Mouse (Mus musculus): ENCODE measurements around the gene Ift122. TPM values are rescaled to one million over a fixed set of nuclear protein-coding genes. Genes with fewer than 3 reads are reported as not detected.

Gene Ift122
- polyA plus RNA-seq, 1 experiment, result 3.6 TPM

DNA sequence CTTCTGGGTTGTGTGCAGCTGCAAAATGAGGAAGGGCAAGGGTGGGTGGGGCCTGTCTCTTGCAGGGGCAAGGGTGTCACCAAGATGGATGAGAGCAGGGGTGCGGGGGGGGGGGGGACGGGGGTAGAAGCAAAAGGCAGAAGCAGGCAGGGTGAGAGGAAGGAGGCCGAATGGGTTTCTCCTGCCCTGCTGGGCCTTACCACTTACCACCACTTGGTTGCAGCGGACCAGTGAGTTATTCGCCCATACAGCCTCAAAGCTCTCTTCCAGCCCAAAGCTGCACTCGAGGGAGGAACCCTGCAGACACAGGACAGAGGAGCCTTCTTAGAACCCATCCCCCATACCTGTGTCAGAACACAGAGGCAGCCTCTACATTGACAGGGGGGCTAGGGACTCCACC, 116.7 kb downstream of the Ift122 start:
- WGBS, result 8% methylated on average over 6 of the region's 6 CpGs
- H3K4me3 ChIP-seq (replicated peaks; ENCODE audit: control insufficient read depth, low read depth, low read length), result no peak overlapping the region
- peaks cover 17% of the 10 kb centered on the region for H3K4me1 ChIP-seq (ENCODE audit: control insufficient read depth, insufficient read depth, low read length)
- TF ChIP-seq POLR2A (IDR thresholded peaks at IDR 0.05; ENCODE audit: borderline replicate concordance, control insufficient read depth, low read depth, low read length) (no peak), CTCF (IDR thresholded peaks at IDR 0.05; ENCODE audit: control insufficient read depth, insufficient read depth, low read length) (peak; percentile 18; the same call in 1 of the 2 replicates)
- H3K27ac ChIP-seq (ENCODE audit: control insufficient read depth, insufficient read depth, low read depth, low read length, poor library complexity), result peak overlapping the region; percentile 83

DNA sequence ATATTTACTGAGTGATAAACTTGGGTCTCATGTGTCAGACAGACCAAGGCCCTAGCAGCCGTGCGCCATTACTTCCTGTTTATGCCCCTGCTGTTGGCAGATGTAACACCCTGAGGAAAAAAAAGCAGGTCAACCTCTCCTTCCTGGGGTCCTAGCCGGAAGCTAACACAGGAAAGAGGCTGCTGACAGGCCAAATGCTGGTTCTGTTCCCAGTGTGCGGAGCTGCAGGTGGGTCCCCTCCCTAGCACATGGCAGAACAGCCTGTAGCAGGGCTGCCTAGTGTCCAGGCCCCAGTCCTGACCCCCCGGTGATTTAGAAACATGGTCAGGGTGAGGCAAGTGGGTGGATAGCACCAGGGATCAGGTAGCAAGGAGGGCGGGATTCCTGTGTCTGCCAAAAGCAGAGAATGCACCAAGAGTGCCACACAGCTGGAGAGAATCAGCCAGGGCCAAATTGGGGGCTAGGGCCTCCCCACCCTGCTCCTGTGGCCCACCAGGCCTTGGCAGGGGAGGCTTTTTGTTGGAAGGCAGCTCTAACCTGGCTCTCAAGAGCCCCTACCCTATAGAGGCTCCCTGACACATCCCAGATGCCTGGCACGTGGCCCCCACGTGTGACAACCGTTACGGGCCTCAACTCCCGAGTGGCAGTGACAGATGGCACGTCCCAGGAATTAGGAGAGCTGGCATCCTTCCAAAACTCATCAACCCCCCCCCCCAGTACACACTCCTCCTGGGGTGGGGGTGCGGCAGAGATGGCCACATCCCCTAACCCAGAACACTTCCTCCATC, 118.2 kb downstream of the Ift122 start:
- Histone ChIP-seq H3K4me1 (ENCODE audit: control insufficient read depth, insufficient read depth, low read length) (peaks cover 17% of the 10 kb centered on the region), H3K27ac (ENCODE audit: control insufficient read depth, insufficient read depth, low read depth, low read length, poor library complexity) (no peak overlapping the region; the same call in 1 of the 2 replicates), H3K4me3 (replicated peaks; ENCODE audit: control insufficient read depth, low read depth, low read length) (no peak overlapping the region)
- 47% methylated on average over 13 of the region's 13 CpGs for WGBS
- TF ChIP-seq CTCF (IDR thresholded peaks at IDR 0.05; ENCODE audit: control insufficient read depth, insufficient read depth, low read length), result no peak
- no peak for TF ChIP-seq POLR2A (IDR thresholded peaks at IDR 0.05; ENCODE audit: borderline replicate concordance, control insufficient read depth, low read depth, low read length)

DNA sequence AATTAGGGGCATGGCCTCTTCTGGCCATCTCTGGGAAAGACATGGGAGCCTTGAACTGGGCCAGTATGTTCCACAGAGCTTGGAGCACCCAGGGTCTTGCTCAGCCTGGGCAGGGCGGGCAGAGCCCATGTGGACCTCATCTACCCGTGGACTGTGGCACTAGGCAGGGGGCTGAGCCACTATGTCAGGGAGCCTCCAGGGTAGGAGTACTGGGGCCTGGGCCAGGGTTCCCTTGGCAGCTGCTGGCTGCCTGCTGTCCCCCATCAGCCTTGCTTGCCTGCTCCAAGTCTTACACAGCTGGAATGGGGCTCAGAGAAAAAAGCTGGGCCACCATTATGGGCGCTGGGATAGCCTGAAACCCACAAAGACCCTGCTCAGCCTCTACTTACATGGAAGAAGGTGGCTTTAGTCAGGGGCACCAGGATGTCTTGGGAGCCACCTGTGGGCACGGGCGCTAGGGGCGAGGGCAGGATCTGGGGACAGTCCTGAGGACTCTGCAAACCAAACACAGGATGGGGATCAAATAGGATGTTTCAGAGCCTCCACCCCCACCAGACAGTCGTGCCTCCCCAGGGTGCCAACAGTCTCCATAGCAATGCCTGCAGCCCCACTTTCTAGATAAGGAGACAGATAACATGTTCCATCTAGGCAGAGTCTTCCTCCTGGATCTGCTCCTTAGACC, 119.0 kb downstream of the Ift122 start:
- H3K27ac ChIP-seq (ENCODE audit: control insufficient read depth, insufficient read depth, low read depth, low read length, poor library complexity), result peak overlapping the region; percentile 2; the same call in 1 of the 2 replicates
- WGBS, result 66% methylated on average over 7 of the region's 7 CpGs
- TF ChIP-seq CTCF (IDR thresholded peaks at IDR 0.05; ENCODE audit: control insufficient read depth, insufficient read depth, low read length), result no peak
- TF ChIP-seq POLR2A (IDR thresholded peaks at IDR 0.05; ENCODE audit: borderline replicate concordance, control insufficient read depth, low read depth, low read length), result no peak
- H3K4me1 ChIP-seq (ENCODE audit: control insufficient read depth, insufficient read depth, low read length), result peaks cover 17% of the 10 kb centered on the region
- H3K4me3 ChIP-seq (replicated peaks; ENCODE audit: control insufficient read depth, low read depth, low read length), result no peak overlapping the region

DNA sequence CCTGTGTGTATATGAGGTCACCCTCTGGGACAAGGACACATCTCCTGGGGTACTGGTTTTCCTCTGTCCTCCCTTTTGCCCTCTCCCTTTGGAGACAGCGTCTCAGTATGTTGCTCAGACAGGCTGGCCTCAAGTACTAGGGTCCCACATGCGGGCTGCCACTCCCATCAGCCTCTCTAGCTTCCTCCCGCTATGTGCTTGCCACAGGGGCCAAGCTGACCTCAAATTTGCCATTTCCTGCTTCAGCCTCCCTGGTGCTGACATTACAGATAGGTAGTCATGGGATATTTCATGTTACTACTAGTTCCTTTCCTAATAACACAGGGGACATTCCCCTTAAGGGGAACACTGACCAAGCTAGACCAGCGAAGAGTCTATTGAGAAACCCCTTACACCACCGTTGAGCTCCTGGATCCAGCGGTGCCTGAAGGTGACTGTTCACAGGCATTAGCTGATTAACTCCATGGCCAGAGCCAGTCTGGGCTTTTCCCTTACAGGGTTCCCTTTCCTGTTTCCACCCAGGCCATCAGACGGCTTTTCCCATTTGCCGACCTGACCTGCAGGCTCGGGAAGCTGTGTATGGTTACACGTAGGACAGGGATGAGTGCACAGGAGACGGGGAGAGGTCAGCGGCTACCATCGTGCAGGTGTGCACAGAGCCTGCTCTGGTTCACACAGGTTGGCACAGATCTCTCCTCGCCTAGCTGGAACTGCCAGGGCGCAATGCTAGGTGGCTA, 120.0 kb downstream of the Ift122 start:
- peaks cover 17% of the 10 kb centered on the region for H3K4me1 ChIP-seq (ENCODE audit: control insufficient read depth, insufficient read depth, low read length)
- 60% methylated on average over 15 of the region's 15 CpGs for WGBS
- H3K27ac ChIP-seq (ENCODE audit: control insufficient read depth, insufficient read depth, low read depth, low read length, poor library complexity), result peak overlapping the region; percentile 37; the same call in 1 of the 2 replicates
- TF ChIP-seq CTCF (IDR thresholded peaks at IDR 0.05; ENCODE audit: control insufficient read depth, insufficient read depth, low read length), result no peak
- TF ChIP-seq POLR2A (IDR thresholded peaks at IDR 0.05; ENCODE audit: borderline replicate concordance, control insufficient read depth, low read depth, low read length), result no peak
- H3K4me3 ChIP-seq (replicated peaks; ENCODE audit: control insufficient read depth, low read depth, low read length), result no peak overlapping the region

DNA sequence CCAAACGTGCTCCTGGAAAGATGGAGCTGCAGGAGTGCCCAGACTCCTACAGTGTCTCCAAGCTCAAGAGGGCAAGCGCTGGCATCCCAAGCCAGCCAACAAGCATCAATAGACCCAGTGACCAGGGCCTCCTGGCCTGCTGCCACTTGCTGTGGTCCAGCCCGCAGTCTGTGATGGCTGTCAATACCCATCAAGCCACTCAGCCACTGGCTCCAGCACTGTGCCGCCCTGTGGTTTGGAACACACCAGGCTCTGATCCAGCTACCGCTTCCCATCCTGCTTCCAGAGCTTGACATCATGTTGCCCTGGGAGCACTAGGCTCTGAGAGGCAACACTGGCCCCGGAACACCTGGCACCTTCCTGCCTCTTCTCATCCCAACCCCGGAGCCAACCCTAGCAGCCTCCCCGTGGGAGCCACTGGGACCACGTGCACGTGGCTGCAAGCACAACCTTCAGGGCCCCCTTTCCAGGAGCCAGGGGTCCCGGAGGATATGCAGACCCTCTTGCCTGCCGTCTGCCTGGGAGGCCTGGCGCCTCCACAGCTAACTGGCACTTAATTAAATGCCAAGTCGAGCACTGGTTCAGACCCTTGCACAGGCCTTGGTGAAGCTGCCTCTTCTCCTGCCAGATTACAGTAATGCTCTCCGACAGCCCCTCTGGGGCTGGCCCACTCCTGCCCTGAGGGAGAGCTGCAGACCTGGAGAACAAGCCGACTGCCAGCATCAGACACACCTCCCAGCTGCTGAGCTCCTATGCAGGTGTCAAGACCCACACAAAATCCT, 120.8 kb downstream of the Ift122 start:
- Histone ChIP-seq H3K27ac (ENCODE audit: control insufficient read depth, insufficient read depth, low read depth, low read length, poor library complexity) (no peak overlapping the region), H3K4me1 (ENCODE audit: control insufficient read depth, insufficient read depth, low read length) (peaks cover 17% of the 10 kb centered on the region), H3K4me3 (replicated peaks; ENCODE audit: control insufficient read depth, low read depth, low read length) (no peak overlapping the region)
- WGBS, result 74% methylated on average over 16 of the region's 16 CpGs
- no peak for TF ChIP-seq CTCF (IDR thresholded peaks at IDR 0.05; ENCODE audit: control insufficient read depth, insufficient read depth, low read length)
- TF ChIP-seq POLR2A (IDR thresholded peaks at IDR 0.05; ENCODE audit: borderline replicate concordance, control insufficient read depth, low read depth, low read length), result no peak

DNA sequence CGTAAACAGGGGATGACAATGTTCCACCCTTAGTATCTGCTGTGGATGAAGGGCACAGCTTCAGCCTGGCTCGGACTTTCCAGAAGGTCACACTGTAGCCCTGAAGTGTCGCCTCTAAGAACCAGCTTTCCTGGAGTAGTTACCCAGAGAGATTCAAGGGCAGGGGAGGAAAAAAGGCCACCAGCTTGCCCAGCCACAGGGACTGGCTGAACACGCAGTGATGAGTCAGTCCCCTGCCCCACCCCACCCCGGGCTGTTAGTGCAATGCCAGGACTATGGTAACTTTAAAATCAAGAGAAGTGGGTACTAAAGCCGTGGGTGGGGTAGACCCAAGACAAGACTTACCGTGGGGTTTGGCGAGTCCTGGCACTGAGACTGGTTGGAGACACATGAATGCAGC, 122.3 kb downstream of the Ift122 start:
- WGBS, result 73% methylated on average over 8 of the region's 8 CpGs
- Histone ChIP-seq H3K4me1 (ENCODE audit: control insufficient read depth, insufficient read depth, low read length) (peaks cover 6% of the 10 kb centered on the region; the same call in 1 of the 2 replicates), H3K27ac (ENCODE audit: control insufficient read depth, insufficient read depth, low read depth, low read length, poor library complexity) (no peak overlapping the region), H3K4me3 (replicated peaks; ENCODE audit: control insufficient read depth, low read depth, low read length) (no peak overlapping the region)
- TF ChIP-seq POLR2A (IDR thresholded peaks at IDR 0.05; ENCODE audit: borderline replicate concordance, control insufficient read depth, low read depth, low read length) (no peak), CTCF (IDR thresholded peaks at IDR 0.05; ENCODE audit: control insufficient read depth, insufficient read depth, low read length) (no peak)

Other genes with a start within 250 kb of the Ift122 start
- gene Raf1, start 176.8 kb upstream of the Ift122 start, polyA plus RNA-seq (2011; ENCODE audit: insufficient read depth, insufficient read length, low replicate concordance, missing spikeins), result 55.8 and 65.4 TPM in 2 replicates
- 45.6 and 84.4 TPM in 2 replicates for gene Tmem40, start 91.1 kb upstream of the Ift122 start, polyA plus RNA-seq (2011; ENCODE audit: insufficient read depth, insufficient read length, low replicate concordance, missing spikeins)
- gene Cand2, start 78.9 kb upstream of the Ift122 start, polyA plus RNA-seq (2011; ENCODE audit: insufficient read depth, insufficient read length, low replicate concordance, missing spikeins), result 0.23 and 1.3 TPM in 2 replicates
- 1,266 and 1,894 TPM in 2 replicates for gene Rpl32, start 44.7 kb upstream of the Ift122 start, polyA plus RNA-seq (2011; ENCODE audit: insufficient read depth, insufficient read length, low replicate concordance, missing spikeins)
- gene Efcab12, start 15.1 kb upstream of the Ift122 start, polyA plus RNA-seq (2011; ENCODE audit: insufficient read depth, insufficient read length, low replicate concordance, missing spikeins), result 0.38 TPM in 1 of 2 replicates, not detected in the other
- gene Mbd4, start 99 bp upstream of the Ift122 start, polyA plus RNA-seq (2011; ENCODE audit: insufficient read depth, insufficient read length, low replicate concordance, missing spikeins), result 9.4 and 11.3 TPM in 2 replicates
- gene Rho, start 78.3 kb downstream of the Ift122 start, polyA plus RNA-seq (2011; ENCODE audit: insufficient read depth, insufficient read length, low replicate concordance, missing spikeins), result not detected in 2 replicates
- gene H1foo, start 91.5 kb downstream of the Ift122 start, polyA plus RNA-seq (2011; ENCODE audit: insufficient read depth, insufficient read length, low replicate concordance, missing spikeins), result not detected in 2 replicates
- gene Plxnd1, start 141.5 kb downstream of the Ift122 start, polyA plus RNA-seq (2011; ENCODE audit: insufficient read depth, insufficient read length, low replicate concordance, missing spikeins), result 13.7 and 23.8 TPM in 2 replicates